In the genomic region with DNA sequence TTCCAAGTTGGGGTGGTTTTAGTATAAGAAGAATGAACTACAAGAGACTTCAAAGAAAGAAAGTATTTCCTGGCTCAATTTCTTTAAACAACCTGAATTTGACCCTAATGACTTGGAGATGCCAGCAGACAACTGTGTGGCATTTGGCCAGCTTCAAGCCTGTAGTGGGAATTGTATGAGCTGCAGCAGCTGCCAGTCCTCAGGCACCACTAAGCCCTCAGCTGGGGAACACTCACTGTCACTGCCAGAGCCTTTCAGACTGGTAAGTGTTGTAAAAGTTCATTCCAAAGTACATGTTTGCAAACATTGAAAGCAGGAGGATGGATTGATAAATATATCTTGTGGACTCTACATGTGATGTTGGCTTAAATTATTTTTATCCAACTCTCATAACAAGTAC, we compare ENCODE assay signal across 13 mouse cellular contexts.
DNase-seq lines count a peak whose midpoint lies in the region.
"Had no signal": no experiment of that assay in that cellular context is flagged by ENCODE, and none has a peak within 500 bp of the region (broad histone marks: within the 10 kb centered on the region; RNA-seq: fewer than 3 reads in every experiment).

No protein-coding gene starts in this region.

- intact Hi-C loops in gastrocnemius, postnatal 14 days (cut with DNase I; ENCODE audit: low total_unique reads), result no loop called here

- DNase-seq in cerebellum, adult 18-20 months, result peak; percentile 19 to 33
- DNase-seq in cerebellum, adult 11-12 months, result no peak
- DNase-seq in gastrocnemius, postnatal 14 days, result peak; percentile 13
- no peak for DNase-seq in gastrocnemius, postnatal 25 days
- DNase-seq in retina, postnatal 1 day, result peak; percentile 14
- DNase-seq in retina, embryonic 14.5 days (ENCODE audit: low spot score), result no peak
- DNase-seq in skeletal muscle tissue, adult 2 months (ENCODE audit: low read depth, low spot score), result peak; percentile 2
- no peak for DNase-seq in thymus, adult 18-20 months
- DNase-seq: adrenal gland, postnatal 14 days; gastrocnemius, postnatal 36 days; heart, postnatal 10 days; kidney, adult 11 months; right cerebral cortex, postnatal 4 days had no signal

Comparison
In these comparisons a context has a peak if more than half of its experiments do, and no peak if none do; other contexts are left out.
1. DNase-seq: peak in cerebellum, adult 18-20 months (2 of 2), gastrocnemius, postnatal 14 days (single experiment), retina, postnatal 1 day (single experiment) and skeletal muscle tissue, adult 2 months (single experiment); none in cerebellum, adult 11-12 months (single experiment), gastrocnemius, postnatal 25 days (single experiment), retina, embryonic 14.5 days (single experiment) and thymus, adult 18-20 months (0 of 2).